20 mouse cellular contexts compared by ENCODE assay signal in genomic region chr9:42127983-42128382, GRCm38 (mm10). TPM values are rescaled to one million over a fixed set of nuclear protein-coding genes. Genes with fewer than 3 reads are reported as not detected.
DNase-seq lines count a peak whose midpoint lies in the region; ATAC-seq and TF ChIP-seq lines count a peak whose summit lies in the region.
"Had no signal": no experiment of that assay in that cellular context is flagged by ENCODE, and none has a peak within 500 bp of the region (broad histone marks: within the 10 kb centered on the region; RNA-seq: fewer than 3 reads in every experiment).

No protein-coding gene starts in this region.

- H3K36me3 ChIP-seq in liver, postnatal 0 days (replicated peaks; ENCODE audit: insufficient read depth, low read length) = no peaks in the 10 kb centered on the region
- no peaks in the 10 kb centered on the region for H3K36me3 ChIP-seq in kidney, embryonic 15.5 days
- no peaks in the 10 kb centered on the region for H3K36me3 ChIP-seq in forebrain, embryonic 16.5 days (ENCODE audit: control insufficient read depth, insufficient read depth)
- H3K36me3 ChIP-seq: hindbrain, embryonic 13.5 days; limb, embryonic 12.5 days; midbrain, embryonic 13.5 days; neural tube, embryonic 15.5 days had no signal

- H3K4me2 ChIP-seq in liver, postnatal 0 days (ENCODE audit: low read depth, low read length) = no peak overlapping the region
- H3K4me2 ChIP-seq in kidney, embryonic 15.5 days = no peak overlapping the region
- no peak overlapping the region for H3K4me2 ChIP-seq in forebrain, embryonic 16.5 days (ENCODE audit: low read length)
- H3K4me2 ChIP-seq: heart, embryonic 11.5 days; hindbrain, embryonic 13.5 days; limb, embryonic 12.5 days; lung, embryonic 14.5 days; midbrain, embryonic 13.5 days; neural tube, embryonic 15.5 days had no signal

- no peak overlapping the region for H3K4me3 ChIP-seq in liver, postnatal 0 days (ENCODE audit: low read depth, low read length)
- H3K4me3 ChIP-seq in kidney, embryonic 15.5 days (replicated peaks) = no peak overlapping the region
- no peak overlapping the region for H3K4me3 ChIP-seq in forebrain, embryonic 16.5 days (replicated peaks; ENCODE audit: low read length)
- H3K4me3 ChIP-seq: hindbrain, embryonic 13.5 days; limb, embryonic 12.5 days; midbrain, embryonic 13.5 days; neural tube, embryonic 15.5 days had no signal

- no peak for ATAC-seq in liver, postnatal 0 days
- ATAC-seq in kidney, embryonic 15.5 days (replicated peaks; ENCODE audit: low FRiP score) = no peak
- no peak for ATAC-seq in inflammation-experienced regulatory T-cells, adult 6 months
- ATAC-seq in forebrain, embryonic 16.5 days = no peak
- ATAC-seq: midbrain, embryonic 13.5 days had no signal

- H3K9ac ChIP-seq in liver, postnatal 0 days (replicated peaks) = no peak overlapping the region
- H3K9ac ChIP-seq in kidney, embryonic 15.5 days = no peak overlapping the region
- no peak overlapping the region for H3K9ac ChIP-seq in forebrain, embryonic 16.5 days (replicated peaks; ENCODE audit: low read depth, low read length)
- H3K9ac ChIP-seq: hindbrain, embryonic 13.5 days; limb, embryonic 12.5 days; lung, embryonic 14.5 days; midbrain, embryonic 13.5 days; neural tube, embryonic 15.5 days had no signal

- H3K4me1 ChIP-seq in liver, postnatal 0 days (ENCODE audit: insufficient read depth) = peaks cover 15% of the 10 kb centered on the region
- peaks cover 13% of the 10 kb centered on the region for H3K4me1 ChIP-seq in kidney, embryonic 15.5 days
- H3K4me1 ChIP-seq in forebrain, embryonic 16.5 days (replicated peaks; ENCODE audit: control insufficient read depth, insufficient read depth, low read length) = peaks cover 22% of the 10 kb centered on the region

- TF ChIP-seq EP300 in liver, postnatal 0 days (IDR thresholded peaks at IDR 0.05; ENCODE audit: low read depth) = no peak

- WGBS in liver, postnatal 0 days (ENCODE audit: insufficient replicate concordance) = 48% methylated on average over 5 of the region's 5 CpGs
- WGBS in kidney, embryonic 15.5 days = 87% methylated on average over 5 of the region's 5 CpGs
- WGBS in forebrain, embryonic 16.5 days = 78% methylated on average over 5 of the region's 5 CpGs

- peak; percentile 38 for DNase-seq in cerebellum, adult 9-10 months
- DNase-seq in cerebellum, adult 11 months = no peak
- DNase-seq in spleen, postnatal 36 days (ENCODE audit: low spot score in 2 of 2) = peak; percentile 29 to 41
- no peak for DNase-seq in spleen, postnatal 14 days (ENCODE audit: low spot score in 2 of 2)
- DNase-seq in liver, postnatal 0 days = peak; percentile 28
- DNase-seq: adrenal gland, postnatal 36 days; cerebellum, postnatal 10 days; embryo, embryonic 11 days; heart, postnatal 10 days; lung, embryonic 14.5 days; right cerebral cortex, postnatal 14 days; thymus, postnatal 36 days had no signal

- peak overlapping the region; percentile 76 for H3K27ac ChIP-seq in liver, postnatal 0 days (ENCODE audit: low read depth)
- no peak overlapping the region for H3K27ac ChIP-seq in kidney, embryonic 15.5 days
- no peak overlapping the region for H3K27ac ChIP-seq in forebrain, embryonic 16.5 days (ENCODE audit: low read length)
- H3K27ac ChIP-seq: hindbrain, embryonic 13.5 days; limb, embryonic 12.5 days; midbrain, embryonic 13.5 days; neural tube, embryonic 15.5 days had no signal

- no peaks in the 10 kb centered on the region for H3K9me3 ChIP-seq in liver, postnatal 0 days (ENCODE audit: low read length)
- H3K9me3 ChIP-seq in kidney, embryonic 15.5 days (replicated peaks) = no peaks in the 10 kb centered on the region
- H3K9me3 ChIP-seq in forebrain, embryonic 16.5 days (ENCODE audit: control insufficient read depth, low read length) = no peaks in the 10 kb centered on the region
- H3K9me3 ChIP-seq: hindbrain, embryonic 13.5 days; limb, embryonic 12.5 days; midbrain, embryonic 13.5 days; neural tube, embryonic 15.5 days had no signal

- TF ChIP-seq CTCF in liver, postnatal 0 days (IDR thresholded peaks at IDR 0.05; ENCODE audit: low read depth) = no peak

- peaks cover 11% of the 10 kb centered on the region; the same call in 1 of the 2 replicates for H3K27me3 ChIP-seq in liver, postnatal 0 days (ENCODE audit: insufficient read depth, low read length)
- H3K27me3 ChIP-seq in kidney, embryonic 15.5 days = peaks cover 12% of the 10 kb centered on the region
- no peaks in the 10 kb centered on the region for H3K27me3 ChIP-seq in forebrain, embryonic 16.5 days (replicated peaks; ENCODE audit: control insufficient read depth, insufficient read depth, low read length)
- H3K27me3 ChIP-seq: neural tube, embryonic 15.5 days had no signal

RNA-seq across cellular contexts. Expression of gene Sorl1, which starts 3.9 kb away (rescaled TPM):
- 1.5 and 3.0 TPM in 2 replicates for polyA plus RNA-seq in liver, postnatal 0 days (2015; fragmentation: Nextera tagmentation; extraction: Ambion mirVana)
- polyA plus RNA-seq in kidney, embryonic 15.5 days (2015; fragmentation: Nextera tagmentation; extraction: Ambion mirVana) = 8.4 and 9.1 TPM in 2 replicates
- 10 to 100 TPM; 27.5 to 44.9 (median 29.1) TPM for polyA plus RNA-seq in inflammation-experienced regulatory T-cells, adult 6 months (2017; shearing (Covaris generic))
- 14.6 and 14.7 TPM in 2 replicates for polyA plus RNA-seq in forebrain, embryonic 16.5 days (2015; fragmentation: Nextera tagmentation; extraction: Ambion mirVana)

Comparison
In these comparisons a context has a peak if more than half of its experiments do, and no peak if none do; other contexts are left out.
1. DNase-seq: peak in cerebellum, adult 9-10 months (single experiment), spleen, postnatal 36 days (2 of 2) and liver, postnatal 0 days (single experiment); none in cerebellum, adult 11 months (single experiment) and spleen, postnatal 14 days (0 of 2).